Mouse (Mus musculus) hindbrain, embryonic 12.5 days (tissue): Measurements from ENCODE around the gene Yjefn3. TPM values are rescaled to one million over a fixed set of nuclear protein-coding genes. Genes with fewer than 3 reads are reported as not detected.

ENCODE experiments used
- ATAC-seq: fragments of 200-750 bp; cut with Nextera tagmentation; 2 replicates; pipeline ENCODE4 v1.8.0; 2017; ENCODE audit warnings: moderate TSS enrichment; ENCODE audit not compliant: low FRiP score
- H3K27ac ChIP-seq: fragments of 300-500 bp; sonication (generic); 2 replicates; pipeline ENCODE4 v1.5.1; 2016; ENCODE audit warnings: mild to moderate bottlenecking
- H3K27me3 ChIP-seq: fragments of 300-500 bp; sonication (generic); 2 replicates; pipeline ENCODE4 v1.6.1; 2016; ENCODE audit warnings: mild to moderate bottlenecking
- H3K36me3 ChIP-seq: fragments of 300-500 bp; sonication (generic); 2 replicates; pipeline ENCODE4 v1.6.1; 2016; ENCODE audit warnings: mild to moderate bottlenecking
- H3K4me1 ChIP-seq: fragments of 300-500 bp; sonication (generic); 2 replicates; pipeline ENCODE4 v1.6.1; 2016
- H3K4me2 ChIP-seq: fragments of 300-500 bp; sonication (generic); replicated peaks from 2 replicates; pipeline ENCODE4 v1.6.1; 2016; ENCODE audit warnings: mild to moderate bottlenecking
- H3K4me3 ChIP-seq: fragments of 300-500 bp; sonication (generic); 2 replicates; pipeline ENCODE4 v1.5.1; 2016; ENCODE audit warnings: mild to moderate bottlenecking
- H3K9ac ChIP-seq: fragments of 300-500 bp; sonication (generic); 2 replicates; pipeline ENCODE4 v1.6.1; 2016; ENCODE audit warnings: mild to moderate bottlenecking, moderate library complexity
- H3K9me3 ChIP-seq: fragments of 300-500 bp; sonication (generic); replicated peaks from 2 replicates; pipeline ENCODE4 v1.6.1; 2016; ENCODE audit warnings: mild to moderate bottlenecking
- WGBS: fragments of 180-500 bp; shearing (Covaris S2); methylation state at CpG from one replicate; pipeline ENCODE4 v1.1.7; 2016; 5-methylcytosine and 5-hydroxymethylcytosine counted together
- polyA plus RNA-seq: library from polyadenylated mRNA; unstranded; fragments of >200 nt; fragmentation: Nextera tagmentation; extraction: Ambion mirVana; gene quantifications from 2 replicates; pipeline ENCODE4 v1.2.1, GENCODE M21; 2016

The Yjefn3 gene
- polyA plus RNA-seq, 1 experiment from 2014 or later: 10.1 TPM

- Histone ChIP-seq H3K9ac (no peak overlapping the region), H3K9me3 (no peaks in the 10 kb centered on the region), H3K4me1 (no peaks in the 10 kb centered on the region), H3K4me3 (no peak overlapping the region), H3K36me3 (peaks cover 15% of the 10 kb centered on the region), H3K4me2 (no peak overlapping the region), H3K27me3 (peaks cover 33% of the 10 kb centered on the region), H3K27ac (no peak overlapping the region)
- 76% methylated on average over 13 of the region's 13 CpGs for WGBS
- no peak for ATAC-seq
Observed at GRCm38 (mm10) chr8:69874654-69875053, 27.9 kb downstream of the Yjefn3 start.

DNA sequence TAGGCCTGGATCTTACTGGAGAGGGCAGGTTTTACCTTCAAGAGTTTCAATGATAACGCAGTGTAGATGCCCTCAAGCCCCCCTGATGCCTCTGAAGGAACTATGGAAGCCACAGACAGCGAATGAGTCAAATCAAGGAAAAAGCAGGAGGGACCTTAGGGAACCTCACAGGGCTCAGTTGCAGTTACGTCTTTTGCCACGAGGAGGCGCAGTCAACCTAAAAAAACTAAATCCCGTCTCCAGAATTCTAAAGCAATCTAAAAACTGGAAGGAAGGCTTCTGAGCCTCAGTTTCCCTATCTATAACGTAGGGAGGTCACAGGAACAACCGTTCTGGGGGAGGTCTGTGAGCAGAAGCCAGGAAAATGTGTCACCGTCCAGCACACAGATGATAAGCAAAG, 28.4 kb downstream of the Yjefn3 start:
- peaks cover 15% of the 10 kb centered on the region for H3K36me3 ChIP-seq
- no peak overlapping the region for H3K27ac ChIP-seq
- no peaks in the 10 kb centered on the region for H3K4me1 ChIP-seq
- no peak for ATAC-seq
- H3K4me3 ChIP-seq: no peak overlapping the region
- WGBS: 12% methylated on average over 9 of the region's 9 CpGs
- H3K9ac ChIP-seq: no peak overlapping the region
- no peaks in the 10 kb centered on the region for H3K9me3 ChIP-seq
- H3K4me2 ChIP-seq: no peak overlapping the region
- H3K27me3 ChIP-seq: peaks cover 28% of the 10 kb centered on the region

DNA sequence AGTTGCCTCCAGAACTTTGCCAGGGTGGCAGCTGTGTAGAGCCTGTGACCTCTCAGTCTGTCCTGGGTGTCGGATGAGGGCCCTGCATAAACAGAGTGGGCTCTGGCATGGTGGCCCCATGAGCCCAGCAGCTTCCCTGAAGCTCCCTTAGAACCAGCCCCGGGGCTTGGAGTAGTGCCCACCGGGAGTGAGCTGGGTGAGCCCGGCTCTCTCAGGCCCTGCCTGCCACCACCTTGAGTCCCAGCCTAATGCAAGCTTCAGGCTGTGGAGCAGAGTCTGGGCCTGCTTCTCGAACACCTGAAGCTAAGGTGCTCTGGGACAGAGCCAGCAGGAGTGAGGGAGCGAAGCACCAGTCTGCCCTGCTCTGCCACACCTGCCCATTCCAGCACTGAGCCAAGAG, 31.6 kb downstream of the Yjefn3 start:
- WGBS: 82% methylated on average over 6 of the region's 6 CpGs

GRCm38 (mm10) chr8:69870003-69870765, 32.3 kb downstream of the Yjefn3 start:
- Histone ChIP-seq H3K36me3 (peaks cover 25% of the 10 kb centered on the region), H3K27me3 (no peaks in the 10 kb centered on the region), H3K9me3 (no peaks in the 10 kb centered on the region), H3K9ac (no peak overlapping the region), H3K4me3 (no peak overlapping the region), H3K4me2 (no peak overlapping the region), H3K4me1 (no peaks in the 10 kb centered on the region), H3K27ac (no peak overlapping the region)
- 85% methylated on average over 11 of the region's 11 CpGs for WGBS
- ATAC-seq: no peak

More for the DNA sequence above, 31.6 kb downstream of the Yjefn3 start:
- Histone ChIP-seq H3K4me1 (no peaks in the 10 kb centered on the region), H3K9me3 (no peaks in the 10 kb centered on the region), H3K27me3 (0 out of 2 replicates have a peak, but pooled peaks cover 4% of the 10 kb centered on the region), H3K4me3 (no peak overlapping the region), H3K27ac (no peak overlapping the region), H3K4me2 (no peak overlapping the region), H3K36me3 (peaks cover 20% of the 10 kb centered on the region), H3K9ac (no peak overlapping the region)
- ATAC-seq: no peak

GRCm38 (mm10) chr8:69867696-69868326, 34.7 kb downstream of the Yjefn3 start:
- no peaks in the 10 kb centered on the region for H3K27me3 ChIP-seq
- H3K9ac ChIP-seq: no peak overlapping the region
- H3K4me2 ChIP-seq: no peak overlapping the region
- H3K27ac ChIP-seq: no peak overlapping the region
- no peaks in the 10 kb centered on the region for H3K4me1 ChIP-seq
- WGBS: 67% methylated on average over 5 of the region's 5 CpGs
- H3K9me3 ChIP-seq: no peaks in the 10 kb centered on the region
- no peak for ATAC-seq
- peaks cover 35% of the 10 kb centered on the region for H3K36me3 ChIP-seq
- no peak overlapping the region for H3K4me3 ChIP-seq

DNA sequence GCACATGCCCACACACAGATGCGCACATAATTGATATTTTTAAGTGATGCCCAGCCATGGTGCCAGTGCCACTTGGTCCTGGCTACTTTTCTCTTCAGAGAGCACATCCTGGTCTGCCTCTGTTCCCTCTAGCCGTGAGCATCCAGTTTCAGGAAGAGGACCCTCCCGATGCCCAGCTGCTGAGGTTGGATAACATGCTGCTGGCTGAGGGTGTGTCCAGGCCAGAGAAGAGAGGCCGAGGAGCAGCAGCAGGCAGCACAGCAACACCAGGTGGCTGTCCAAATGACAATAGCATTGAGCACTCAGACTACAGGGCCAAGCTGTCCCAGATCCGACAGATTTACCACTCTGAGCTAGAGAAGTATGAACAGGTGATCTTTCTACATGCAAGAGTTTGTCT, 38.3 kb downstream of the Yjefn3 start:
- Histone ChIP-seq H3K27ac (no peak overlapping the region), H3K4me1 (no peaks in the 10 kb centered on the region), H3K4me2 (no peak overlapping the region), H3K9ac (no peak overlapping the region), H3K36me3 (peaks cover 34% of the 10 kb centered on the region), H3K4me3 (no peak overlapping the region), H3K9me3 (no peaks in the 10 kb centered on the region), H3K27me3 (no peaks in the 10 kb centered on the region)
- WGBS: 77% methylated on average over 5 of the region's 5 CpGs
- ATAC-seq: no peak

DNA sequence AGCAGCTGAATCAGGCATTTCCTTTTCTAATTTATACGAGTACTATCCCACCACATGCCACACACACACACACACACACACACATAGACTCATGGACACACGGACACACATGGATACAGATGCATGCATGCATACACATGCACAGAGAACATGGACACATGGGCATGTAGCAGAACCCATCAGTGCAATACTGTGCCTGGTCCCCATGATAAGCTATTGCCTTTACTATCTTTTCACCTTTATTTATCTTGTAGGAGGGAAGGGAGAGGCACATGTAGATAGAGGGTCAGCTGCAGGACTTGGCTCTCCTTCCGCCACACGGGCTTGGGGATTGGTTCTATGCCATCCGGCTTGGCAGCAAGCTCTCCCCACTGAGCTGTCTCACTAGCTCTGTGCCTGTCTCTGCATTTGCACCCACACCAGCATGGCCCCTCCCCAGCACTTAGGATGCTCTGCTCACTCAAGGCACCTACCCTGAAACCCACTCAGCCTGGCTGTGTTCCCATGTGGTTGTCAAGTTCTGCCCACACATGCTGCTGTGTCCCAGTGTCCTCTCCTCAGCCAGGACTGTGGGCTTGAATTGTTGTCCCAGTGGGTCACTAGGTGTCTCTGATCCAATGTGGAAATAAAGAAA, 39.0 kb downstream of the Yjefn3 start:
- no peak for ATAC-seq
- Histone ChIP-seq H3K4me2 (no peak overlapping the region), H3K9me3 (no peaks in the 10 kb centered on the region), H3K4me3 (no peak overlapping the region), H3K36me3 (peaks cover 38% of the 10 kb centered on the region), H3K4me1 (no peaks in the 10 kb centered on the region), H3K27me3 (no peaks in the 10 kb centered on the region), H3K9ac (no peak overlapping the region), H3K27ac (no peak overlapping the region)
- WGBS: 93% methylated on average over 5 of the region's 5 CpGs

DNA sequence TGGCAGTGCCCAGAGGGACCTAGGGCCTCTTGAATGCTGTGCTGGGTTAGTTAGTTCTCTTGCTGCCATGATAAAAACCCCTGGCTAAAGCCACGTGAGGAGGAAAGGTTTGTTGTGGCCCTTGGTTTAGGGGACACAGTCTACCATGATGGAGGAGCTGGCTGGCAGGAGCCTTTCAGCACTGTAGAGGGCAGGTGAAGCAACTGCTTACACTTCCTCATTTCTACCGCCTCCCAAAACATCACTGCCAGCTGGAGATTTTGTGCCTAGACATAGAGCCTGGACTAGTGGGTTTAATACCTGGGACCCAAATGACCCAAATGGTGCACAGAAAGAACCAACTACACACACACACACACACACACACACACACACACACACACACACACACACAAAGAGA, 41.3 kb downstream of the Yjefn3 start:
- Histone ChIP-seq H3K4me3 (no peak overlapping the region), H3K9me3 (no peaks in the 10 kb centered on the region), H3K27me3 (no peaks in the 10 kb centered on the region), H3K4me2 (no peak overlapping the region), H3K36me3 (peaks cover 37% of the 10 kb centered on the region), H3K9ac (no peak overlapping the region), H3K4me1 (no peaks in the 10 kb centered on the region), H3K27ac (no peak overlapping the region)
- ATAC-seq: no peak
- 56% methylated on average over 2 of the region's 2 CpGs for WGBS

DNA sequence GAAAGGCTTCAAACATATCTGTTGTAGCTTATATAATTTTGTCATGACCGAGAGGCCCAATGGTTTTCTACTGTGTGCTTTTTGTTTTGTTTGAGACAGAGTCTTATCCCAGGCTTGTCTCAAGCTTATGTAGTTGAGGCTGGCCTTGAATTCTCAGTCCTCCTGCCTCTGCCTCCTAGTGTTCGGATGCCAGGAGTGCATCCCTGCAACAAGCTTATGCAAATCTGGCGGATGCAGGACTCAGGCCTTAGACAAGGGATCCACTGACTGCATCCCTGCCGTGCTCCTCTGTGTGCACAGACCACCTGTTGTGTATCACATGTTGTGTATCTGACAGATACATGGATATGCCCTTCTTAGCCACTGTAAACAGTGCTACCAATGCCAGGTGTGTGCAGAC, 41.7 kb downstream of the Yjefn3 start:
- Histone ChIP-seq H3K4me2 (no peak overlapping the region), H3K27me3 (no peaks in the 10 kb centered on the region), H3K27ac (no peak overlapping the region), H3K36me3 (peaks cover 33% of the 10 kb centered on the region), H3K4me3 (no peak overlapping the region), H3K9me3 (no peaks in the 10 kb centered on the region), H3K9ac (no peak overlapping the region), H3K4me1 (no peaks in the 10 kb centered on the region)
- 59% methylated on average over 4 of the region's 4 CpGs for WGBS
- no peak for ATAC-seq

- H3K4me3 ChIP-seq: no peak overlapping the region
- H3K9ac ChIP-seq: no peak overlapping the region
- WGBS: 93% methylated on average over 10 of the region's 10 CpGs
- no peak overlapping the region for H3K27ac ChIP-seq
- no peak for ATAC-seq
- H3K4me1 ChIP-seq: no peaks in the 10 kb centered on the region
- H3K4me2 ChIP-seq: no peak overlapping the region
- peaks cover 13% of the 10 kb centered on the region for H3K36me3 ChIP-seq
- H3K9me3 ChIP-seq: no peaks in the 10 kb centered on the region
- no peaks in the 10 kb centered on the region for H3K27me3 ChIP-seq
Observed at GRCm38 (mm10) chr8:69853869-69854268, 48.6 kb downstream of the Yjefn3 start.

DNA sequence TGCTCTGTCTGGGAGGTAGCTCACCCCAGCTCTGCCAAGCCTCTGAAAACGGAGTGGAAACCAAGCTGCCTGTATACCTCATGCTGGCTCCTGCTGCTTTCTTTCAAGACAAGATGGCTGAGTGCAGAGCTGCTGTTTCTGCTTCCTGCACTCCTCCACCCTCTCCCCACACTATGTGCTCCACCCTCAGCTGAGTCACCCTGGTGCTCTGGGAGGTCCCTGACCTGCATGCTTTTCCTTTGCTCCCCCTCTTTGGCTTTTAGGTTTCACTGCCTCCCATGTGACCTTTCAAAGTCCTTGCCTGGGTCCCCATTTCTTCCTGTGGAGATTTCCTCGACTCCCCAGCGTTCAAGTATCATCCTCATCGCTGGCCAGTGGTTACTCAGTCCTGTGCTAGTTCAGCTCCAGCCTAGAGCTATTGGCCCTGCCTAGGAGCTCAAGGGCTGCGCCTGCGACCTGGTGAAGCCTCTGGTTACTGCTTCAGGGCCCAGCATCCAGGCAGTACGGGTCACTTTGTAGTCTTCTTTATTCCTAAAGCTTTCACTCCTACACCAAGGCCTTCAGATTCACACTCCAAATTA, 51.5 kb downstream of the Yjefn3 start:
- WGBS: 85% methylated on average over 7 of the region's 7 CpGs
- no peaks in the 10 kb centered on the region for H3K27me3 ChIP-seq

DNA sequence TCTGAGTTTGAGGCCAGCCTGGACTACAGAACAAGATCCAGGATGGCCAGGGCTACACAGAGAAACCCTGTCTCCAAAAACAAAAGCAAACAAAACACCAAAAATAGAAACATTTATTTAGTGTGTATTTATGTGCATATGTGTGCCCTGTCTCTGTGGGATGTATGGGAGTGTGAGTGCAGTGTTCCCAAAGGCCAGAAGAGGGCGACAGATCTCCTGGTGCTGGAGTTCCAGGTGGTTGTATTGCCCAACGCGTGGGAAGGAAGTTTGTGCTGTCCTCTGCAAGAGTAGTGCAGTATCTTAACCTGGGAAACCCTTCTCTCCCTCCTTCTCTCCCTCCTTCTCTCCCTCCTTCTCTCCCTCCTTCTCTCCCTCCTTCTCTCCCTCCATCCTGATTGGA, 52.6 kb downstream of the Yjefn3 start:
- 43% methylated on average over 3 of the region's 3 CpGs for WGBS
- ATAC-seq: no peak
- H3K9ac ChIP-seq: no peak overlapping the region
- no peak overlapping the region for H3K4me3 ChIP-seq
- H3K9me3 ChIP-seq: no peaks in the 10 kb centered on the region
- H3K4me2 ChIP-seq: no peak overlapping the region
- peaks cover 15% of the 10 kb centered on the region for H3K36me3 ChIP-seq
- no peaks in the 10 kb centered on the region for H3K4me1 ChIP-seq
- H3K27ac ChIP-seq: no peak overlapping the region
- H3K27me3 ChIP-seq: no peaks in the 10 kb centered on the region

More for the DNA sequence above, 51.5 kb downstream of the Yjefn3 start:
- no peaks in the 10 kb centered on the region for H3K9me3 ChIP-seq
- no peak overlapping the region for H3K4me3 ChIP-seq
- no peak for ATAC-seq
- H3K36me3 ChIP-seq: peaks cover 15% of the 10 kb centered on the region
- no peak overlapping the region for H3K27ac ChIP-seq
- no peaks in the 10 kb centered on the region for H3K4me1 ChIP-seq
- H3K4me2 ChIP-seq: no peak overlapping the region
- no peak overlapping the region for H3K9ac ChIP-seq
